Mouse (Mus musculus): Measurements from ENCODE around the gene Patz1. TPM values are rescaled to one million over a fixed set of nuclear protein-coding genes. Genes with fewer than 3 reads are reported as not detected.

Patz1 gene
- polyA plus RNA-seq (2012; rRNA removed; ENCODE audit: low replicate concordance), result 24.7 and 51.7 TPM in 2 replicates

DNA sequence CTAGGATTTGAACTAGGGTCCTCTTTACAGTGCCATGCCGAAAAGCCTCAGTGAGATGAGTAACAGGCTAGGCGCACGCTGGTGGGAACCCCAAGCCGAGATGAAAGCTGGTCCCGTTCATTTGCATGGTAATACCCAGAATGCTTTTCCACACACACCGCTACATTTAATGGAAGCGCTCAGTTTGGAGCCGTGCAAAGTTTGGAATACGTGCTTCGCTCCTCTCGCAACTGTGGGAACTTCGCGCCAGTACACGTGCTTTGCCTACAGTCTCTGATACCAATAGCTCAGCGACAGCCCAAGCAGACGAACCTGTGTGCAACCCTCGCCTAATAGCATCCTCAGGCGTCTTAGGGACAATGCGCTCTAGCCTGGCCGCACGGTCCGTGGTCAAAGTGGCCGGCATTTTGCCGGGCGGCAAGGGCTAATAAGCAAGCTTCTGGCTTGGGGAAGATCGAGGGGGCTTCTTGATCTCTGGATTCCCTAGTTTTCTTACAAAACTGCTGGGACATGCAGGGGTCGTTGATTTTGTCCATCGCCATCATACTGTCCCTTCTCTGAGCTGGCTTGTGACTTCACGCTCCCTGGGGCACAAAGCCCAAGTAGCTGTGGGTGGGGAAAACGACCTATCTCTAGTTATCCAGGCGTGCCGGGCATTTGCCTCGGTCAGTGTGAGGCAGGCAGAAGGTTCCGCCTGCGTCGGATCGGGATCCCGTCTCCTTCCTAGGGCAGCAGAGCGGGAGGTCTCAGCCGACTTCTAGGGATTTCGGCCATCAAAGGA lies at the start of gene Patz1:
Gene Patz1, plus strand, starts transcription at position 354 of the 781 bp plus-strand sequence.

DNA sequence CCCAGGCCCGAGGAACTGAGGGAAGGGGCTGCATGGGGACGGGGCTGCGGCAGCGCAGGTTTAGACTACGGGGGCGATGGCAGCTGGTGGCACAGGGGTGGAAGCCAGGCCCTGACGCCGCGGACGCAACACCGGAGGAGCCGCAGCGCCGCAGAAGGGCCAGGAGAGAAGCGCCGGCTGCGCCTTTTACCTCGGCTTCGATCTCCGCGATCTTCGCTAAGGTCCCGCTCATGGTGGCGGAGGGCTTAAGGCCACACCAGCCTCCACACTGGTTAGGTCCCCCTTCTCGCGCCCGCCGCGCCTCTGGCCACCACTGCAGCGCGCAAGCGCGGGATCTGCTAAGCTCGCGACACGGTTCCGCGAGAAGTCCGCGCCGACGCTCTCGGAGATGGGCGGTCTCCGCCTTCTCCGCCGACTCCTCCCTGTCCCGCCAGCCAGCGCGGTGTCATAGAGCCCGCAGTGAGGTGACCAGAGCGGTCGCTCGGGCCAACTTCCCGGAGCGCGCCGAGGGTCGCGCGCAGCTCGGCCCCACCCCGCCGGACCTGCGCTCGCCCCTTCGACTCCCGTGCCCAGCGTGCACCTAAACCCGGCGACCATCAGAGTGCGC lies 22.5 kb upstream of the Patz1 start, which contains the start of gene Drg1:
Gene Drg1, minus strand, starts transcription at position 337 of the 607 bp plus-strand sequence.

DNA sequence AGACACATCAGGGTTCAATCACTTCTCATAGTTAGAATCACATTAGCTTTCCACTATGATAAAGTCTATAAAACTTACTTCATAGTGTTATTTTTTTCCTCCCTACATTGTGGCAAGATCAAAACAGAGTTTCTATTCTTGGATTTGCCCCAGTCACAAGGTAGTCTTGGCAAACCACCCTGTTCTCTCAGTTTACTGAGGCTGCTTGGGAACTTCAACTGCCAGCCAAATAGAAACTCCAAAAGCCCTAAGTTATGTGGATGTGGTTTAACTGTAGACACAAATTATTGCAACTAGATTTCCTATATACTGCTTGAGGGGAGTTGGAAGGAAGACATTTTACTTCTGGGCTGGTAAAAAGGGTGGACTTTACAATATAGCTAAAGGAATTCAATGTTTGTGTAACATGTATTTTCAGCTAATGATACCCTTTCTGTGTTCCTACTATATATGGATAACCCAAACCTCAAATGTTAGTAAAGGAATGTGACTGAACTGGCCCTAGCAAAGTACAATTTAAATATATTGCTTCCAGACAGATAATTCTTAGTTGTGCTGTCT lies 41.3 kb downstream of the Patz1 start, which contains the start of gene Pik3ip1:
Gene Pik3ip1, plus strand, starts transcription at position 511 of the 561 bp plus-strand sequence.

Other genes starting within 250 kb of the Patz1 start
- 27.4 and 38.6 TPM in 2 replicates for gene Sfi1, start 95.4 kb upstream of the Patz1 start, polyA plus RNA-seq (2012; rRNA removed; ENCODE audit: low replicate concordance)
- gene Eif4enif1, start 86.5 kb upstream of the Patz1 start, polyA plus RNA-seq (2012; rRNA removed; ENCODE audit: low replicate concordance), result 36.0 and 56.4 TPM in 2 replicates
- gene Drg1, start 22.5 kb upstream of the Patz1 start, polyA plus RNA-seq (2012; rRNA removed; ENCODE audit: low replicate concordance), result 15.5 and 28.1 TPM in 2 replicates
- gene Pik3ip1, start 41.5 kb downstream of the Patz1 start, polyA plus RNA-seq (2012; rRNA removed; ENCODE audit: low replicate concordance), result 23.0 and 53.0 TPM in 2 replicates
- gene Limk2, start 120.3 kb downstream of the Patz1 start, polyA plus RNA-seq (2012; rRNA removed; ENCODE audit: low replicate concordance), result 68.0 and 81.3 TPM in 2 replicates
- gene Rnf185, start 163.5 kb downstream of the Patz1 start, polyA plus RNA-seq (2012; rRNA removed; ENCODE audit: low replicate concordance), result 24.0 and 45.3 TPM in 2 replicates
- gene Pla2g3, start 199.4 kb downstream of the Patz1 start, polyA plus RNA-seq (2012; rRNA removed; ENCODE audit: low replicate concordance), result 0.42 and 0.45 TPM in 2 replicates
- gene Inpp5j, start 215.9 kb downstream of the Patz1 start, polyA plus RNA-seq (2012; rRNA removed; ENCODE audit: low replicate concordance), result 4.0 and 5.4 TPM in 2 replicates
- 88.8 and 176 TPM in 2 replicates for gene Selenom, start 225.8 kb downstream of the Patz1 start, polyA plus RNA-seq (2012; rRNA removed; ENCODE audit: low replicate concordance)